Mouse (Mus musculus) forebrain, embryonic 12.5 days (tissue): Measurements from ENCODE around the gene Il27ra. TPM values are rescaled to one million over a fixed set of nuclear protein-coding genes. Genes with fewer than 3 reads are reported as not detected.

Experiments
- ATAC-seq: fragments of 200-750 bp; cut with Nextera tagmentation; 2 replicates; pipeline ENCODE4 v1.8.0; 2017; ENCODE audit warnings: moderate TSS enrichment; ENCODE audit not compliant: low FRiP score
- H3K27ac ChIP-seq: fragments of 300-500 bp; sonication (generic); 2 replicates; pipeline ENCODE4 v1.5.1; 2016; ENCODE audit warnings: mild to moderate bottlenecking
- H3K27me3 ChIP-seq: fragments of 300-500 bp; sonication (generic); 2 replicates; pipeline ENCODE4 v1.6.1; 2016; ENCODE audit warnings: mild to moderate bottlenecking
- H3K36me3 ChIP-seq: fragments of 300-500 bp; sonication (generic); replicated peaks from 2 replicates; pipeline ENCODE4 v1.6.1; 2016; ENCODE audit warnings: mild to moderate bottlenecking
- H3K4me1 ChIP-seq: fragments of 300-500 bp; sonication (generic); 2 replicates; pipeline ENCODE4 v1.6.1; 2016
- H3K4me2 ChIP-seq: fragments of 300-500 bp; sonication (generic); 2 replicates; pipeline ENCODE4 v1.6.1; 2016; ENCODE audit warnings: mild to moderate bottlenecking, moderate library complexity
- H3K4me3 ChIP-seq: fragments of 300-500 bp; sonication (generic); replicated peaks from 2 replicates; pipeline ENCODE4 v1.5.1; 2016; ENCODE audit warnings: mild to moderate bottlenecking
- H3K9ac ChIP-seq: fragments of 300-500 bp; sonication (generic); 2 replicates; pipeline ENCODE4 v1.6.1; 2016; ENCODE audit warnings: mild to moderate bottlenecking
- H3K9me3 ChIP-seq: fragments of 300-500 bp; sonication (generic); 2 replicates; pipeline ENCODE4 v1.6.1; 2016
- WGBS: fragments of 180-500 bp; shearing (Covaris S2); methylation state at CpG from one replicate; pipeline ENCODE4 v1.1.7; 2016; 5-methylcytosine and 5-hydroxymethylcytosine counted together
- polyA plus RNA-seq: library from polyadenylated mRNA; unstranded; fragments of >200 nt; fragmentation: Nextera tagmentation; extraction: Ambion mirVana; gene quantifications from 2 replicates; pipeline ENCODE4 v1.2.1, GENCODE M21; 2016

The Il27ra gene
- polyA plus RNA-seq, 1 experiment from 2014 or later = 0.24 TPM

GRCm38 (mm10) chr8:84032777-84033176 is 9.6 kb downstream of the Il27ra start:
- no peaks in the 10 kb centered on the region for H3K36me3 ChIP-seq
- no peak for ATAC-seq
- H3K9ac ChIP-seq = no peak overlapping the region
- no peak overlapping the region for H3K4me3 ChIP-seq
- H3K4me2 ChIP-seq = no peak overlapping the region
- WGBS = 83% methylated on average over 4 of the region's 4 CpGs
- peaks cover 40% of the 10 kb centered on the region for H3K27me3 ChIP-seq
- H3K27ac ChIP-seq = no peak overlapping the region
- no peaks in the 10 kb centered on the region for H3K4me1 ChIP-seq
- no peaks in the 10 kb centered on the region for H3K9me3 ChIP-seq

- peaks cover 12% of the 10 kb centered on the region; the same call in 1 of the 2 replicates for H3K4me1 ChIP-seq
- H3K27ac ChIP-seq = no peak overlapping the region
- no peak overlapping the region for H3K4me2 ChIP-seq
- no peaks in the 10 kb centered on the region for H3K9me3 ChIP-seq
- H3K27me3 ChIP-seq = peaks cover 52% of the 10 kb centered on the region
- WGBS = 85% methylated on average over 5 of the region's 5 CpGs
- H3K9ac ChIP-seq = no peak overlapping the region
- ATAC-seq = no peak
- no peaks in the 10 kb centered on the region for H3K36me3 ChIP-seq
- H3K4me3 ChIP-seq = no peak overlapping the region
Measured at GRCm38 (mm10) chr8:84029272-84029671, 13.1 kb downstream of the Il27ra start.

GRCm38 (mm10) chr8:84027449-84027848 is 14.9 kb downstream of the Il27ra start:
- Histone ChIP-seq H3K9ac (no peak overlapping the region), H3K9me3 (no peaks in the 10 kb centered on the region), H3K27ac (no peak overlapping the region), H3K4me1 (peaks cover 12% of the 10 kb centered on the region; the same call in 1 of the 2 replicates), H3K4me2 (no peak overlapping the region), H3K27me3 (peaks cover 59% of the 10 kb centered on the region), H3K4me3 (no peak overlapping the region), H3K36me3 (no peaks in the 10 kb centered on the region)
- ATAC-seq = no peak
- WGBS = 8% methylated on average over 10 of the region's 10 CpGs

GRCm38 (mm10) chr8:84025863-84026262 is 16.5 kb downstream of the Il27ra start:
- Histone ChIP-seq H3K27ac (no peak overlapping the region), H3K9me3 (no peaks in the 10 kb centered on the region), H3K36me3 (no peaks in the 10 kb centered on the region), H3K4me2 (peak overlapping the region; percentile 88), H3K4me3 (peak overlapping the region; percentile 53), H3K4me1 (peaks cover 20% of the 10 kb centered on the region; the same call in 1 of the 2 replicates), H3K27me3 (peaks cover 75% of the 10 kb centered on the region), H3K9ac (peak overlapping the region; percentile 56)
- peak; percentile 84 for ATAC-seq
- WGBS = 1% methylated on average over 41 of the region's 41 CpGs

GRCm38 (mm10) chr8:84024171-84024570 is 18.2 kb downstream of the Il27ra start:
- H3K4me1 ChIP-seq = peaks cover 20% of the 10 kb centered on the region; the same call in 1 of the 2 replicates
- no peak overlapping the region for H3K4me2 ChIP-seq
- no peaks in the 10 kb centered on the region for H3K36me3 ChIP-seq
- 13% methylated on average over 10 of the region's 10 CpGs for WGBS
- ATAC-seq = no peak
- H3K27ac ChIP-seq = no peak overlapping the region
- no peak overlapping the region for H3K4me3 ChIP-seq
- no peaks in the 10 kb centered on the region for H3K9me3 ChIP-seq
- H3K27me3 ChIP-seq = peaks cover 83% of the 10 kb centered on the region
- no peak overlapping the region for H3K9ac ChIP-seq

- Histone ChIP-seq H3K9me3 (no peaks in the 10 kb centered on the region), H3K36me3 (no peaks in the 10 kb centered on the region), H3K4me2 (no peak overlapping the region), H3K9ac (no peak overlapping the region), H3K27ac (no peak overlapping the region), H3K27me3 (peaks cover 78% of the 10 kb centered on the region), H3K4me3 (no peak overlapping the region), H3K4me1 (peaks cover 20% of the 10 kb centered on the region; the same call in 1 of the 2 replicates)
- ATAC-seq = no peak
- 89% methylated on average over 1 of the region's 1 CpGs for WGBS
Measured at GRCm38 (mm10) chr8:84023631-84024030, 18.8 kb downstream of the Il27ra start.

GRCm38 (mm10) chr8:84023085-84023484 is 19.3 kb downstream of the Il27ra start:
- ATAC-seq = no peak
- Histone ChIP-seq H3K4me3 (no peak overlapping the region), H3K4me1 (peaks cover 20% of the 10 kb centered on the region; the same call in 1 of the 2 replicates), H3K9ac (no peak overlapping the region), H3K9me3 (no peaks in the 10 kb centered on the region), H3K36me3 (no peaks in the 10 kb centered on the region), H3K27ac (no peak overlapping the region), H3K4me2 (no peak overlapping the region), H3K27me3 (peaks cover 72% of the 10 kb centered on the region)
- WGBS = 66% methylated on average over 5 of the region's 5 CpGs

- no peaks in the 10 kb centered on the region for H3K9me3 ChIP-seq
- H3K4me1 ChIP-seq = peaks cover 20% of the 10 kb centered on the region; the same call in 1 of the 2 replicates
- H3K36me3 ChIP-seq = no peaks in the 10 kb centered on the region
- H3K9ac ChIP-seq = no peak overlapping the region
- peaks cover 57% of the 10 kb centered on the region for H3K27me3 ChIP-seq
- 44% methylated on average over 12 of the region's 12 CpGs for WGBS
- H3K4me2 ChIP-seq = no peak overlapping the region
- H3K4me3 ChIP-seq = no peak overlapping the region
- H3K27ac ChIP-seq = no peak overlapping the region
- ATAC-seq = no peak
Measured at GRCm38 (mm10) chr8:84021569-84021968, 20.8 kb downstream of the Il27ra start.

- H3K36me3 ChIP-seq = no peaks in the 10 kb centered on the region
- ATAC-seq = no peak
- H3K4me2 ChIP-seq = no peak within 1 kb of the TSS
- 16% methylated on average over 18 of the region's 18 CpGs for WGBS
- no peak within 1 kb of the TSS for H3K4me3 ChIP-seq
- no peak within 1 kb of the TSS for H3K27ac ChIP-seq
- H3K4me1 ChIP-seq = peaks cover 15% of the 10 kb centered on the region; the same call in 1 of the 2 replicates
- H3K9me3 ChIP-seq = no peaks in the 10 kb centered on the region
- peaks cover 52% of the 10 kb centered on the region for H3K27me3 ChIP-seq
- no peak within 1 kb of the TSS for H3K9ac ChIP-seq
Measured at GRCm38 (mm10) chr8:84021096-84021495, 21.3 kb downstream of the Il27ra start, which contains the start of gene Palm3. Palm3 (plus strand) TSS chr8:84021471.

GRCm38 (mm10) chr8:84019738-84020137 is 22.7 kb downstream of the Il27ra start:
- ATAC-seq = no peak
- no peaks in the 10 kb centered on the region for H3K36me3 ChIP-seq
- 87% methylated on average over 9 of the region's 9 CpGs for WGBS
- H3K9me3 ChIP-seq = no peaks in the 10 kb centered on the region
- no peak overlapping the region for H3K9ac ChIP-seq
- H3K4me3 ChIP-seq = no peak overlapping the region
- no peak overlapping the region for H3K27ac ChIP-seq
- H3K4me2 ChIP-seq = no peak overlapping the region
- H3K27me3 ChIP-seq = peaks cover 44% of the 10 kb centered on the region
- H3K4me1 ChIP-seq = peaks cover 8% of the 10 kb centered on the region; the same call in 1 of the 2 replicates

- WGBS = 96% methylated on average over 5 of the region's 5 CpGs
- ATAC-seq = no peak
- Histone ChIP-seq H3K9me3 (no peaks in the 10 kb centered on the region), H3K4me2 (no peak overlapping the region), H3K27me3 (peaks cover 47% of the 10 kb centered on the region), H3K36me3 (no peaks in the 10 kb centered on the region), H3K4me3 (no peak overlapping the region), H3K9ac (no peak overlapping the region), H3K27ac (no peak overlapping the region), H3K4me1 (peaks cover 20% of the 10 kb centered on the region)
Measured at GRCm38 (mm10) chr8:84015833-84016232, 26.6 kb downstream of the Il27ra start.

GRCm38 (mm10) chr8:84012499-84013165 is 29.8 kb downstream of the Il27ra start:
- H3K4me2 ChIP-seq = peak overlapping the region; percentile 95
- H3K4me3 ChIP-seq = peak overlapping the region; percentile 55
- ATAC-seq = 0 out of 2 replicates have a peak, but pooled peaks have one; percentile 15
- H3K27me3 ChIP-seq = peaks cover 58% of the 10 kb centered on the region
- WGBS = 3% methylated on average over 35 of the region's 35 CpGs
- H3K4me1 ChIP-seq = peaks cover 30% of the 10 kb centered on the region
- H3K27ac ChIP-seq = no peak overlapping the region
- H3K9me3 ChIP-seq = no peaks in the 10 kb centered on the region
- peak overlapping the region; percentile 48; the same call in 1 of the 2 replicates for H3K9ac ChIP-seq
- H3K36me3 ChIP-seq = no peaks in the 10 kb centered on the region
